Mouse (Mus musculus) CH12.LX (cell line): ENCODE measurements around the gene Grsf1. TPM values are rescaled to one million over a fixed set of nuclear protein-coding genes. Genes with fewer than 3 reads are reported as not detected.

Experiments used
- DNase-seq: peaks from one replicate; pipeline ENCODE4 v3.0.0-alpha.2; 2013; ENCODE audit errors: extremely low read depth
- H3K27ac ChIP-seq: 2 replicates; pipeline ENCODE4 v1.5.1; 2012; ENCODE audit warnings: low read depth, mild to moderate bottlenecking, control low read depth, moderate library complexity; ENCODE audit not compliant: insufficient read depth
- H3K27me3 ChIP-seq: replicated peaks from 2 replicates; pipeline ENCODE3; 2012; ENCODE audit warnings: inconsistent platforms
- H3K36me3 ChIP-seq, 2 experiments: replicated peaks in 1 of 2; 2 replicates each; pipeline versions ENCODE3 to v1.6.1; 2012; ENCODE audit warnings: inconsistent platforms in 1 of 2, low read length in 1 of 2, mild to moderate bottlenecking in 1 of 2, mixed read lengths in 1 of 2, moderate library complexity in 1 of 2; ENCODE audit not compliant: control insufficient read depth in 1 of 2, insufficient read depth in 1 of 2
- H3K4me1 ChIP-seq, 2 experiments: 2 replicates each; pipeline ENCODE4 v1.6.1; 2012; ENCODE audit warnings: inconsistent platforms in 1 of 2, moderate library complexity in 1 of 2; ENCODE audit not compliant: insufficient read depth in 2 of 2, control insufficient read depth in 1 of 2
- H3K4me2 ChIP-seq: 2 replicates; pipeline ENCODE4 v1.6.1; 2012; ENCODE audit warnings: low read depth, mild to moderate bottlenecking, control low read depth; ENCODE audit not compliant: poor library complexity, insufficient read depth, severe bottlenecking
- H3K4me3 ChIP-seq, 3 experiments: fragments of 150-350 bp in 1 of 3; sonication (generic) in 1 of 3; replicated peaks in 1 of 3; 2 replicates each; pipeline versions ENCODE3 to v1.5.1; 2011 to 2012; ENCODE audit warnings: low read depth in 2 of 3, low read length in 2 of 3, mild to moderate bottlenecking in 2 of 3, moderate library complexity in 2 of 3, control low read depth in 1 of 3, improper control_type of control experiment in 1 of 3, inconsistent platforms in 1 of 3, mixed read lengths in 1 of 3; ENCODE audit not compliant: poor library complexity in 1 of 3
- H3K79me2 ChIP-seq: replicated peaks from 2 replicates; pipeline ENCODE4 v1.6.1; 2012; ENCODE audit warnings: mild to moderate bottlenecking, moderate library complexity; ENCODE audit not compliant: control insufficient read depth, poor library complexity, insufficient read depth, severe bottlenecking; ENCODE audit errors: extremely low read depth
- H3K9ac ChIP-seq: 2 replicates; pipeline ENCODE4 v1.6.1; 2012; ENCODE audit warnings: low read depth, mild to moderate bottlenecking, control low read depth, moderate library complexity; ENCODE audit not compliant: insufficient read depth
- H3K9me3 ChIP-seq: replicated peaks from 2 replicates; pipeline ENCODE3; 2012; ENCODE audit warnings: low read length, inconsistent platforms, mixed read lengths
- CHD1 ChIP-seq: IDR thresholded peaks from 2 replicates; pipeline ENCODE4 v1.6.1; 2012; ENCODE audit warnings: low read depth, low read length, improper control_type of control experiment, inconsistent platforms
- CHD2 ChIP-seq: IDR thresholded peaks from 2 replicates; pipeline ENCODE4 v1.6.1; 2011; ENCODE audit warnings: low read length, improper control_type of control experiment
- CTCF ChIP-seq, 2 experiments: IDR thresholded peaks in 1 of 2; conservative IDR thresholded peaks in 1 of 2; 2 replicates each; pipeline ENCODE4 v1.5.1; 2011 to 2012; ENCODE audit warnings: low read depth in 2 of 2, low read length in 2 of 2, improper control_type of control experiment in 1 of 2, inconsistent platforms in 1 of 2, mild to moderate bottlenecking in 1 of 2, moderate library complexity in 1 of 2
- E2F4 ChIP-seq: IDR thresholded peaks from 2 replicates; pipeline ENCODE4 v1.6.1; 2011; ENCODE audit warnings: low read depth, low read length, improper control_type of control experiment; ENCODE audit not compliant: insufficient replicate concordance
- ELF1 ChIP-seq: IDR thresholded peaks from 2 replicates; pipeline ENCODE4 v1.6.1; 2014; ENCODE audit warnings: low read depth, mild to moderate bottlenecking, inconsistent platforms, low read length, improper control_type of control experiment
- HCFC1 ChIP-seq: IDR thresholded peaks from 2 replicates; pipeline ENCODE4 v1.6.1; 2012; ENCODE audit warnings: low read depth, mild to moderate bottlenecking, inconsistent platforms, low read length, improper control_type of control experiment
- IRF4 ChIP-seq: IDR thresholded peaks from 2 replicates; pipeline ENCODE4 v1.6.1; 2014; ENCODE audit warnings: low read depth, mild to moderate bottlenecking, inconsistent platforms, low read length, improper control_type of control experiment
- JUND ChIP-seq: conservative IDR thresholded peaks from 2 replicates; pipeline ENCODE4 v1.6.1; 2011; ENCODE audit warnings: low read depth, low read length, improper control_type of control experiment
- MAFK ChIP-seq: IDR thresholded peaks from 2 replicates; pipeline ENCODE4 v1.6.1; 2011; ENCODE audit warnings: low read length, improper control_type of control experiment; ENCODE audit not compliant: insufficient replicate concordance
- MXI1 ChIP-seq: IDR thresholded peaks from 2 replicates; pipeline ENCODE4 v1.6.1; 2011; ENCODE audit warnings: mild to moderate bottlenecking, low read depth, low read length, improper control_type of control experiment
- MYC ChIP-seq: IDR thresholded peaks from 2 replicates; pipeline ENCODE4 v1.6.1; 2011; ENCODE audit warnings: low read depth, mild to moderate bottlenecking, improper control_type of control experiment, low read length
- PAX5 ChIP-seq: IDR thresholded peaks from 2 replicates; pipeline ENCODE4 v1.6.1; 2012; ENCODE audit warnings: low read length, inconsistent platforms, mixed read lengths
- RAD21 ChIP-seq: IDR thresholded peaks from 2 replicates; pipeline ENCODE4 v1.6.1; 2011; ENCODE audit warnings: low read depth, mild to moderate bottlenecking, low read length, improper control_type of control experiment, moderate library complexity
- TCF12 ChIP-seq: IDR thresholded peaks from 2 replicates; pipeline ENCODE4 v1.6.1; 2014; ENCODE audit warnings: low read depth, mild to moderate bottlenecking, inconsistent platforms, low read length, improper control_type of control experiment
- dilution Hi-C: fragments of 300-500 bp; cut with MboI; formaldehyde crosslinking; loops from 2 replicates; pipeline ENCODE4 v1.14.3; 2020; ENCODE audit warnings: low sequenced_read_pairs; ENCODE audit not compliant: extremely low pct_unique_long_range_greater_than_20kb, extremely low pct_ligation_motif_present
- in situ Hi-C: fragments of 300-500 bp; cut with MboI; formaldehyde crosslinking; loops from 3 replicates; pipeline ENCODE4 v1.14.3; 2019; ENCODE audit warnings: low sequenced_read_pairs, low pct_ligation_motif_present, low pct_unique_long_range_greater_than_20kb, mixed read lengths
- polyA plus RNA-seq: library from polyadenylated mRNA; unstranded; fragments of >175 nt; gene quantifications from 2 replicates; pipeline ENCODE4 v1.2.1, GENCODE M21; 2012; ENCODE audit warnings: low read depth; ENCODE audit not compliant: insufficient read length
- total RNA-seq, 2 experiments: library from RNA; depleted of rRNA; stranded (reverse); fragments of 300-350 nt in 1 of 2; fragments of >200 nt in 1 of 2; gene quantifications; 2 replicates each; pipeline ENCODE4 v1.2.3; 2012 to 2014

Gene Grsf1
- total and polyA plus RNA-seq, 3 experiments, result 56.8 to 109 (median 100) TPM

DNA sequence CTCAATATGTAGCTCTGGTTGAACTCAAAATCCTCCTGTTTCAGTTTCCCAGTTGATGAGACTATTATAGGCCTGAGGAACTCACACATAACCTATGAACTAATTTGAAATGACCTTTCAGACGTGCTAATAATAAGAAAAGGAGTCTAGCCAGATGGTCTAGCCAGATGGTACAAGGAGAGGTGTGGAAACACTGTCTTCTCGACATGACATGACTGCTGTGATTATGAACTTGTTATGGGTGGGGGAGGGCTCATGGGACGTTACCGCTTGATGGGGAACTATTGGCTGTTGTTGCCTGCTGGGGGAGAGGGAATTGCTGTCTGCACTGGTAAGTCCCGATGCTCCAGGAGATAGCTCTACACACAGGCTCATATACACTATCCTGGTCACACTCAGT lies 21.3 kb upstream of the Grsf1 start:
- in situ Hi-C loops, result no loop called here
- H3K4me3 ChIP-seq, result no peak overlapping the region
- no peak overlapping the region for H3K27ac ChIP-seq
- no peaks in the 10 kb centered on the region for H3K36me3 ChIP-seq
- H3K4me2 ChIP-seq, result no peak overlapping the region
- H3K27me3 ChIP-seq, result no peaks in the 10 kb centered on the region
- dilution Hi-C loops, result no loop called here
- TF ChIP-seq MAFK, result no peak
- no peak for TF ChIP-seq CTCF (conservative IDR thresholded peaks at IDR 0.05 in 1 of 2, IDR thresholded peaks at IDR 0.05 in 1 of 2; ENCODE audit: low read depth in 2 of 2, low read length in 2 of 2)
- TF ChIP-seq MXI1, result no peak
- TF ChIP-seq E2F4, result no peak
- no peak for TF ChIP-seq CHD1
- no peak for TF ChIP-seq HCFC1
- no peak for TF ChIP-seq IRF4
- no peak for TF ChIP-seq CHD2
- no peak for TF ChIP-seq JUND
- TF ChIP-seq ELF1, result no peak
- DNase-seq, result no peak
- H3K4me1 ChIP-seq, result peaks cover 0 to 4% of the 10 kb centered on the region in 2 experiments; a peak in 1 of 4 replicates
- H3K9me3 ChIP-seq, result no peaks in the 10 kb centered on the region
- no peaks in the 10 kb centered on the region for H3K79me2 ChIP-seq
- H3K9ac ChIP-seq, result no peak overlapping the region

DNA sequence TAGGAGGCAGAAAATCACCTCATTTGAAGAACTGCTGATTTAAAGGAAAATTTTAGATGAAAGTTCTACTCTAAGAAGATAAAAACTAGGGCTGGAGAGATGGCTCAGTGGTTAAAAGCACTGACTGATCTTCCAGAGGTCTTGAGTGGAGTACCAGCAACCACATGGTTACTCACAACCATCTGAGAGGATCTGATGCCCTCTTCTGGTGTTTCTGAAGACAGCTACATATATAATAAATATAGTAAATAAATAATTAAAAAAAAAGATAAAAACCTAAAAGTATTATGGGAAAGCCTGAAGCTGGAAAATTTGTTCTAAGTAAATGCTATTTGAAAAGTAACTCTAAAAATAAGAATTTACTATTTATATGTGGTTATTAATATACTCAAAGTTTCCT lies 17.1 kb upstream of the Grsf1 start:
- Histone ChIP-seq H3K27ac (no peak overlapping the region), H3K4me3 (no peak overlapping the region), H3K9me3 (no peaks in the 10 kb centered on the region), H3K27me3 (no peaks in the 10 kb centered on the region), H3K9ac (no peak overlapping the region), H3K79me2 (no peaks in the 10 kb centered on the region), H3K4me2 (no peak overlapping the region), H3K36me3 (no peaks in the 10 kb centered on the region), H3K4me1 (peaks cover 0 to 3% of the 10 kb centered on the region in 2 experiments; a peak in 1 of 4 replicates)
- in situ Hi-C loops (no loop called here), dilution Hi-C loops (no loop called here)
- no peak for DNase-seq
- TF ChIP-seq MYC (peak; percentile 57; the same call in 1 of the 2 replicates), CHD2 (no peak), CHD1 (no peak), RAD21 (peak; percentile 17; the same call in 1 of the 2 replicates)

DNA sequence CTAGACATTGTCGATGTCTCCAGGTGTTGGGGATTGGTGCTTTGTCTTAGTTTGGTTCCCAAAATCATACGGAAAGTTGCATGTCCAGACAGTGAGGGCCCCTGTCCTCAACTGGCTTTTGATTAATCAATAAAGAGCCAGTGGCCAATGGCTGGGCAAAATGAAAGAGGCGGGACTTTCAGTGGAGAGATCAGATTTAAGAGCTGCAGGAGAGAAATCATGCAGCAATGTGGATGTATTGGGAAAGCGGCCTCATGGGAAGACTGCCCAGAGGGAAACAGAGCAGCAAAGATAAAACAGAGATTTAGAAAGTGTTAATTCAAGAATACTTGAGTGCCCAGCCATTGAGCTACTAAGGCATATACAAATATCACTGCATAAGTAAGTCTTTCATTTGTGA lies 16.6 kb upstream of the Grsf1 start:
- in situ Hi-C loops (no loop called here), dilution Hi-C loops (no loop called here)
- DNase-seq, result no peak
- Histone ChIP-seq H3K27me3 (no peaks in the 10 kb centered on the region), H3K4me2 (no peak overlapping the region), H3K4me1 (peaks cover 0 to 3% of the 10 kb centered on the region in 2 experiments; a peak in 1 of 4 replicates), H3K79me2 (no peaks in the 10 kb centered on the region), H3K36me3 (no peaks in the 10 kb centered on the region), H3K27ac (no peak overlapping the region), H3K4me3 (no peak overlapping the region), H3K9ac (no peak overlapping the region), H3K9me3 (no peaks in the 10 kb centered on the region)
- TF ChIP-seq PAX5 (no peak), TCF12 (no peak)
